Mouse (Mus musculus): ENCODE results near the gene Tenm4.

DNA sequence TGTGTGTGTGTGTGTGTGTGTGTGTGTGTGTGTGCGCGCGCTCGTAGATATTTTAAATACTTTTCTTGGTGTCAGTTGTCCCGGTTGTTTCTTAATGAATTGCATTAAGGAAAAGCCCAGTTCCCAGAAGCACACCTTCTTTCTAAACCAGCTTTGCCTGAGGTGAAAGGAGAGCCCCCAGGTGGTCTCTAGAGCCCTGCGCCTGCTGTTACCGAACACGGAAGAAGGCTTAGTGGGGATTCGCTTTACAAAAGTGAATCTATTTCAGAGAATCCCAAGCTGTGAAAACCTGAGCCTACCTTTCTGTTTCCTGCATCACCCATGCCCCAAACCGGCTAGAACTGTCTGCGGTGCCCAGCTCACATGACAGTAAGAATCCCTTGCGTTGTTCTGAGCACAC lies 583.1 kb downstream of the Tenm4 start:
- TF ChIP-seq CTCF (IDR thresholded peaks at IDR 0.05; ENCODE audit: borderline replicate concordance, insufficient read depth, low read depth, low read length) (no peak), POLR2A (IDR thresholded peaks at IDR 0.05; ENCODE audit: borderline replicate concordance, insufficient read depth, low read length) (no peak)
